Mouse (Mus musculus): Measurements from ENCODE around the gene Fbxl20.

GRCm38 (mm10) chr11:98145856-98146255 lies 4.3 kb downstream of the Fbxl20 start:
- TF ChIP-seq CTCF (IDR thresholded peaks at IDR 0.05) (no peak), EP300 (IDR thresholded peaks at IDR 0.05; ENCODE audit: insufficient read depth, low read depth, low read length) (no peak)

Data from heart, adult 2 months (tissue).